Mouse (Mus musculus): ENCODE results near the gene Plekha5. TPM values are rescaled to one million over a fixed set of nuclear protein-coding genes. Genes with fewer than 3 reads are reported as not detected.

Gene Plekha5
- total RNA-seq, 1 experiment: 26.1 TPM

GRCm38 (mm10) chr6:140561151-140561916 lies 137.5 kb downstream of the Plekha5 start:
- no peak overlapping the region for H3K9ac ChIP-seq (ENCODE audit: insufficient read depth, low read depth, low read length, poor library complexity, severe bottlenecking)
- no peaks in the 10 kb centered on the region for H3K4me1 ChIP-seq (ENCODE audit: control insufficient read depth in 2 of 2, insufficient read depth in 2 of 2, low read length in 2 of 2, poor library complexity in 1 of 2)
- no peak for DNase-seq (ENCODE audit: low read depth, low spot score)
- TF ChIP-seq MAFK (IDR thresholded peaks at IDR 0.05; ENCODE audit: insufficient read depth, low read depth, low read length) (no peak), HCFC1 (IDR thresholded peaks at IDR 0.05; ENCODE audit: borderline replicate concordance, insufficient read depth, low read length) (no peak), ZNF384 (IDR thresholded peaks at IDR 0.05; ENCODE audit: low read depth, low read length) (no peak), CHD2 (IDR thresholded peaks at IDR 0.05; ENCODE audit: low read depth, low read length) (no peak), ZC3H11A (IDR thresholded peaks at IDR 0.05; ENCODE audit: borderline replicate concordance, low read depth, low read length) (no peak)
- H3K9me3 ChIP-seq (ENCODE audit: control insufficient read depth, insufficient read depth, low read depth, low read length): no peaks in the 10 kb centered on the region
- no peak overlapping the region for H3K27ac ChIP-seq (ENCODE audit: insufficient read depth, low read depth, low read length, poor library complexity, severe bottlenecking)
- in situ Hi-C loops (cut with MboI; ENCODE audit: low sequenced_read_pairs in 2 of 2, unreplicated experiment in 2 of 2): no loop called here
- no peaks in the 10 kb centered on the region; the same call in 1 of the 2 replicates for H3K36me3 ChIP-seq (ENCODE audit: control insufficient read depth, insufficient read depth, low read length, poor library complexity, severe bottlenecking)
- H3K4me3 ChIP-seq (ENCODE audit: insufficient read depth in 1 of 2, low read depth in 1 of 2, low read length in 2 of 2, poor library complexity in 1 of 2, severe bottlenecking in 1 of 2): no peak overlapping the region

DNA sequence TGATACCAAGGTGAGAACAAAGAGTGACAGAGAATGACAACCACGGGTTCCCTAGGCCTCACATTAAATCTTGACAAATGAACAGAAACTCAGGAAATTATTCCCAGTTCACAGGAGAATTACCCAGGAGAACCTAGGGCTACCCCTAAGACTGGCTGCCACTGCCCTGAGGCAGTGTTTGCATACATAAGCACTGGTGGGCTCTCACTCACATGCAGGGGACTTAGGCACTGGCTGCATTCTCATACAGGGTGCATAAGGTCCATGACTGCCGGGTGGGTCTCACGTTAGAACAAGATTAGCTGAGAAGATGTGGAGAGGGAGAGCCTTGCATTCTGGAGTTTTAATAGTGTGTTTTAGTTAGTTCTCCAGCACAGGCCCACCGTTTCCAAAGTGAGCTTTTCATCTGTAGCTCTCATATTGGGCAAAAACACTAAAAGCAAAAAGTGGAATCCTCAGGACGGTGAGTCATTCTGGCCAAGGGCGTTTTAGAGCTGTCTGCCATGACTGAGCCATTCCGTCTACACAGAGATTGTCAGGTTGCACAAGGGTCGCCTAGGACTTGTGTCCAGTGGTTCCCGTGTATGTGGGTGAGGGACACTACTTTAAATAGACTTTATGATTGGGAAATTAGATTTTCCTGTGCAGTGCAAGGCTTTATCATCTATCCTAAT lies 138.2 kb downstream of the Plekha5 start:
- Histone ChIP-seq H3K4me3 (ENCODE audit: insufficient read depth in 1 of 2, low read depth in 1 of 2, low read length in 2 of 2, poor library complexity in 1 of 2, severe bottlenecking in 1 of 2) (no peak overlapping the region), H3K9ac (ENCODE audit: insufficient read depth, low read depth, low read length, poor library complexity, severe bottlenecking) (no peak overlapping the region), H3K9me3 (ENCODE audit: control insufficient read depth, insufficient read depth, low read depth, low read length) (no peaks in the 10 kb centered on the region), H3K4me1 (ENCODE audit: control insufficient read depth in 2 of 2, insufficient read depth in 2 of 2, low read length in 2 of 2, poor library complexity in 1 of 2) (no peaks in the 10 kb centered on the region), H3K27ac (ENCODE audit: insufficient read depth, low read depth, low read length, poor library complexity, severe bottlenecking) (no peak overlapping the region), H3K36me3 (ENCODE audit: control insufficient read depth, insufficient read depth, low read length, poor library complexity, severe bottlenecking) (no peaks in the 10 kb centered on the region; the same call in 1 of the 2 replicates)
- DNase-seq (ENCODE audit: low read depth, low spot score): no peak
- in situ Hi-C loops (cut with MboI; ENCODE audit: low sequenced_read_pairs in 2 of 2, unreplicated experiment in 2 of 2): no loop called here
- no peak for TF ChIP-seq MAFK (IDR thresholded peaks at IDR 0.05; ENCODE audit: insufficient read depth, low read depth, low read length)
- TF ChIP-seq CHD2 (IDR thresholded peaks at IDR 0.05; ENCODE audit: low read depth, low read length): no peak
- no peak for TF ChIP-seq HCFC1 (IDR thresholded peaks at IDR 0.05; ENCODE audit: borderline replicate concordance, insufficient read depth, low read length)
- no peak for TF ChIP-seq ZC3H11A (IDR thresholded peaks at IDR 0.05; ENCODE audit: borderline replicate concordance, low read depth, low read length)

- TF ChIP-seq HCFC1 (IDR thresholded peaks at IDR 0.05; ENCODE audit: borderline replicate concordance, insufficient read depth, low read length) (no peak), MAFK (IDR thresholded peaks at IDR 0.05; ENCODE audit: insufficient read depth, low read depth, low read length) (no peak), ZNF384 (IDR thresholded peaks at IDR 0.05; ENCODE audit: low read depth, low read length) (no peak), CHD2 (IDR thresholded peaks at IDR 0.05; ENCODE audit: low read depth, low read length) (no peak), ZC3H11A (IDR thresholded peaks at IDR 0.05; ENCODE audit: borderline replicate concordance, low read depth, low read length) (no peak)
- no peak overlapping the region for H3K4me3 ChIP-seq (ENCODE audit: insufficient read depth in 1 of 2, low read depth in 1 of 2, low read length in 2 of 2, poor library complexity in 1 of 2, severe bottlenecking in 1 of 2)
- H3K9ac ChIP-seq (ENCODE audit: insufficient read depth, low read depth, low read length, poor library complexity, severe bottlenecking): no peak overlapping the region
- no peak overlapping the region for H3K27ac ChIP-seq (ENCODE audit: insufficient read depth, low read depth, low read length, poor library complexity, severe bottlenecking)
- DNase-seq (ENCODE audit: low read depth, low spot score): no peak
- in situ Hi-C loops (cut with MboI; ENCODE audit: low sequenced_read_pairs in 2 of 2, unreplicated experiment in 2 of 2): no loop called here
- peaks cover 3% of the 10 kb centered on the region; the same call in 1 of the 2 replicates for H3K36me3 ChIP-seq (ENCODE audit: control insufficient read depth, insufficient read depth, low read length, poor library complexity, severe bottlenecking)
- H3K9me3 ChIP-seq (ENCODE audit: control insufficient read depth, insufficient read depth, low read depth, low read length): no peaks in the 10 kb centered on the region
- no peaks in the 10 kb centered on the region for H3K4me1 ChIP-seq (ENCODE audit: control insufficient read depth in 2 of 2, insufficient read depth in 2 of 2, low read length in 2 of 2, poor library complexity in 1 of 2)
Measured at GRCm38 (mm10) chr6:140567199-140567598, 143.3 kb downstream of the Plekha5 start.

- Histone ChIP-seq H3K4me3 (ENCODE audit: insufficient read depth in 1 of 2, low read depth in 1 of 2, low read length in 2 of 2, poor library complexity in 1 of 2, severe bottlenecking in 1 of 2) (no peak overlapping the region), H3K9me3 (ENCODE audit: control insufficient read depth, insufficient read depth, low read depth, low read length) (no peaks in the 10 kb centered on the region), H3K9ac (ENCODE audit: insufficient read depth, low read depth, low read length, poor library complexity, severe bottlenecking) (no peak overlapping the region), H3K27ac (ENCODE audit: insufficient read depth, low read depth, low read length, poor library complexity, severe bottlenecking) (no peak overlapping the region), H3K36me3 (ENCODE audit: control insufficient read depth, insufficient read depth, low read length, poor library complexity, severe bottlenecking) (peaks cover 5% of the 10 kb centered on the region; the same call in 1 of the 2 replicates), H3K4me1 (ENCODE audit: control insufficient read depth in 2 of 2, insufficient read depth in 2 of 2, low read length in 2 of 2, poor library complexity in 1 of 2) (no peaks in the 10 kb centered on the region)
- TF ChIP-seq MAFK (IDR thresholded peaks at IDR 0.05; ENCODE audit: insufficient read depth, low read depth, low read length): no peak
- DNase-seq (ENCODE audit: low read depth, low spot score): no peak
- in situ Hi-C loops (cut with MboI; ENCODE audit: low sequenced_read_pairs in 2 of 2, unreplicated experiment in 2 of 2): no loop called here
Measured at GRCm38 (mm10) chr6:140567897-140568296, 144.0 kb downstream of the Plekha5 start.

All from ES-E14 (cell line).